Mouse (Mus musculus) limb, embryonic 12.5 days (tissue): ENCODE results near the gene Ndufa8. TPM values are rescaled to one million over a fixed set of nuclear protein-coding genes. Genes with fewer than 3 reads are reported as not detected.

Source experiments
- ATAC-seq: fragments of 200-750 bp; cut with Nextera tagmentation; 2 replicates; pipeline ENCODE4 v1.8.0; 2017; ENCODE audit warnings: low read depth, moderate TSS enrichment; ENCODE audit not compliant: insufficient number of reproducible peaks, insufficient read depth, low FRiP score, low TSS enrichment
- H3K27ac ChIP-seq: fragments of 300-500 bp; sonication (generic); 2 replicates; pipeline ENCODE4 v1.5.1; 2016; ENCODE audit warnings: mild to moderate bottlenecking, moderate library complexity
- H3K27me3 ChIP-seq: fragments of 300-500 bp; sonication (generic); 2 replicates; pipeline ENCODE4 v1.6.1; 2016; ENCODE audit warnings: mild to moderate bottlenecking, moderate library complexity
- H3K36me3 ChIP-seq: fragments of 300-500 bp; sonication (generic); 2 replicates; pipeline ENCODE4 v1.6.1; 2016; ENCODE audit warnings: mild to moderate bottlenecking, moderate library complexity
- H3K4me1 ChIP-seq: fragments of 300-500 bp; sonication (generic); replicated peaks from 2 replicates; pipeline ENCODE4 v1.6.1; 2016
- H3K4me2 ChIP-seq: fragments of 300-500 bp; sonication (generic); 2 replicates; pipeline ENCODE4 v1.6.1; 2016; ENCODE audit warnings: mild to moderate bottlenecking, moderate library complexity
- H3K4me3 ChIP-seq: fragments of 300-500 bp; sonication (generic); replicated peaks from 2 replicates; pipeline ENCODE4 v1.5.1; 2016; ENCODE audit warnings: mild to moderate bottlenecking
- H3K9ac ChIP-seq: fragments of 300-500 bp; sonication (generic); replicated peaks from 2 replicates; pipeline ENCODE4 v1.6.1; 2016; ENCODE audit warnings: mild to moderate bottlenecking, moderate library complexity
- H3K9me3 ChIP-seq: fragments of 300-500 bp; sonication (generic); 2 replicates; pipeline ENCODE4 v1.6.1; 2016; ENCODE audit warnings: mild to moderate bottlenecking, moderate library complexity
- WGBS: fragments of 180-500 bp; shearing (Covaris S2); methylation state at CpG from one replicate; pipeline ENCODE4 v1.1.7; 2016; 5-methylcytosine and 5-hydroxymethylcytosine counted together
- polyA plus RNA-seq: library from polyadenylated mRNA; unstranded; fragments of >200 nt; fragmentation: Nextera tagmentation; extraction: Ambion mirVana; gene quantifications from 2 replicates; pipeline ENCODE4 v1.2.1, GENCODE M21; 2016

Gene Ndufa8
- polyA plus RNA-seq, 1 experiment from 2014 or later: 181 TPM

DNA sequence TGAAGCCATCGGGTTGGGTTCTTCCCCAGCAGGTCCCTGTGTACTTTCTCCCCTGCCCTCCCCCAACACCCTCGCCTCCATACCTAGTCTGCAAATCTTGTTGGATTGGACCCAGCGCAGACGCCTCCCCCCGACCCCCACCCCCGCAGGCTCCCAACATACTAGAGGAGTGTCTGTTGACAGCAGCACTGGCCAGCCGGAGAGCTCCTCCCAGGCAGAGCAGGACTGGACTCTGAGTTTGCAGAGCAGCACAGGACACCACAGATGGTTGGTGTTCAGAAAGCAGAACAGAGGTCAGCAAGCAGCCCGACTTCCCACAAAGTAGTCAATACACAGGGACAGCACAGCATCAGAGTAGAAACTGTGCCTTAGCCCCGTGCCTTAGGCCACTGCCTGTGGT lies 32.2 kb upstream of the Ndufa8 start:
- no peak overlapping the region for H3K4me3 ChIP-seq
- 20% methylated on average over 9 of the region's 9 CpGs for WGBS
- H3K9me3 ChIP-seq: no peaks in the 10 kb centered on the region
- no peaks in the 10 kb centered on the region for H3K36me3 ChIP-seq
- no peak overlapping the region for H3K9ac ChIP-seq
- H3K27me3 ChIP-seq: peaks cover 17% of the 10 kb centered on the region
- no peak for ATAC-seq
- no peak overlapping the region for H3K4me2 ChIP-seq
- H3K4me1 ChIP-seq: peaks cover 38% of the 10 kb centered on the region
- H3K27ac ChIP-seq: 0 out of 2 replicates have a peak overlapping the region, but pooled peaks have one; percentile 4

- no peak overlapping the region for H3K9ac ChIP-seq
- WGBS: 14% methylated on average over 11 of the region's 11 CpGs
- H3K27me3 ChIP-seq: no peaks in the 10 kb centered on the region
- H3K9me3 ChIP-seq: no peaks in the 10 kb centered on the region
- ATAC-seq: 0 out of 2 replicates have a peak, but pooled peaks have one; percentile 30
- peak overlapping the region; percentile 40 for H3K4me2 ChIP-seq
- peaks cover 38% of the 10 kb centered on the region for H3K4me1 ChIP-seq
- peak overlapping the region; percentile 3; the same call in 1 of the 2 replicates for H3K4me3 ChIP-seq
- peak overlapping the region; percentile 41; the same call in 1 of the 2 replicates for H3K27ac ChIP-seq
- no peaks in the 10 kb centered on the region for H3K36me3 ChIP-seq
Observed at GRCm38 (mm10) chr2:36077160-36077761, 28.1 kb upstream of the Ndufa8 start.

DNA sequence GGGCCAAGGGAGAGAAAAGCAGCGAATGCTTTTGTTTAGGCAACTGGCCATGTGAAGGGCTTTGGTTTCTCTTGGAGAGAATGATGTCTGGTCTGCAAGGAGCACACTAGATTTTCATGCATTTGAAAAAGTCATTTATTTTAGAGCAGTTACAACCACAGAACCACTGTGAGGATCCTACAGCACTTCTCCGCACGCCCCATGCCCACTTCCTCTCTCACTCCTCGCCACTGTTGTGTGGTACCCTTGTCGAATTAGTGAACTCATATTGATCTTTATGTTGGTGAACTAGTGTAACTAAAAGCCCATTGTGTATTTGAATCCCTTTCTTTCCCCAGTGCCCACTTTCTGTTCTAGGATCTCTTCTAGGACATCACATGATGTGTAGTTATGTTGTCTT lies 26.0 kb upstream of the Ndufa8 start:
- Histone ChIP-seq H3K27ac (no peak overlapping the region), H3K27me3 (no peaks in the 10 kb centered on the region), H3K9me3 (no peaks in the 10 kb centered on the region), H3K36me3 (no peaks in the 10 kb centered on the region), H3K4me1 (peaks cover 23% of the 10 kb centered on the region), H3K9ac (no peak overlapping the region), H3K4me3 (no peak overlapping the region), H3K4me2 (no peak overlapping the region)
- 81% methylated on average over 5 of the region's 5 CpGs for WGBS
- no peak for ATAC-seq

- Histone ChIP-seq H3K9ac (no peak overlapping the region), H3K4me1 (peaks cover 20% of the 10 kb centered on the region), H3K36me3 (no peaks in the 10 kb centered on the region), H3K27ac (no peak overlapping the region), H3K4me2 (no peak overlapping the region), H3K4me3 (no peak overlapping the region), H3K9me3 (no peaks in the 10 kb centered on the region), H3K27me3 (no peaks in the 10 kb centered on the region)
- 57% methylated on average over 3 of the region's 3 CpGs for WGBS
- ATAC-seq: no peak
Observed at GRCm38 (mm10) chr2:36073781-36074180, 24.6 kb upstream of the Ndufa8 start.

GRCm38 (mm10) chr2:36071660-36072305 lies 22.6 kb upstream of the Ndufa8 start:
- WGBS: 75% methylated on average over 8 of the region's 8 CpGs

DNA sequence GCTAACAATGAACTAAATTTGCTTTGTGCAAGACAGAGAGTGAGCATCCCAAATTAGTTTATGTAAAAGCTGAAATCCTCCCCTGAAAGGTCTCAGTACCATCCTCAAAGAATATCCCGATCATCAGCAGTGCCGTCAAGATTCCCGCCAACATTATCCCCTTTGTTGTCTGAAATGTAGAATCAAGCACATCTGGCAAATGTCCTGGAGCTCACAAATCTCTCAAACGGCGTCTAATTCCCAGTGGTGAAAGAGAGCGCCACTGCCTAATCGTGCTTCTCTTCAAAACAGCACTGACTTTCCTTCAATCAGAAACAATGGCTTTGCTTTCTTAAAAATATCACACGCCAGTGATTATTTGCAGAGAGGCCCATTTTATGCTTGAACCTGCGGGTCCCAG lies 17.9 kb upstream of the Ndufa8 start:
- no peaks in the 10 kb centered on the region for H3K36me3 ChIP-seq
- no peak overlapping the region for H3K27ac ChIP-seq
- no peak overlapping the region for H3K4me2 ChIP-seq
- no peaks in the 10 kb centered on the region for H3K9me3 ChIP-seq
- no peak overlapping the region for H3K4me3 ChIP-seq
- no peak overlapping the region for H3K9ac ChIP-seq
- WGBS: 54% methylated on average over 9 of the region's 9 CpGs
- H3K4me1 ChIP-seq: no peaks in the 10 kb centered on the region
- no peak for ATAC-seq
- no peaks in the 10 kb centered on the region for H3K27me3 ChIP-seq

More at GRCm38 (mm10) chr2:36071660-36072305, 22.6 kb upstream of the Ndufa8 start:
- Histone ChIP-seq H3K4me2 (no peak overlapping the region), H3K4me3 (no peak overlapping the region), H3K27me3 (no peaks in the 10 kb centered on the region), H3K9ac (no peak overlapping the region), H3K36me3 (no peaks in the 10 kb centered on the region), H3K9me3 (no peaks in the 10 kb centered on the region), H3K4me1 (peaks cover under 1% of the 10 kb centered on the region), H3K27ac (no peak overlapping the region)
- ATAC-seq: no peak

DNA sequence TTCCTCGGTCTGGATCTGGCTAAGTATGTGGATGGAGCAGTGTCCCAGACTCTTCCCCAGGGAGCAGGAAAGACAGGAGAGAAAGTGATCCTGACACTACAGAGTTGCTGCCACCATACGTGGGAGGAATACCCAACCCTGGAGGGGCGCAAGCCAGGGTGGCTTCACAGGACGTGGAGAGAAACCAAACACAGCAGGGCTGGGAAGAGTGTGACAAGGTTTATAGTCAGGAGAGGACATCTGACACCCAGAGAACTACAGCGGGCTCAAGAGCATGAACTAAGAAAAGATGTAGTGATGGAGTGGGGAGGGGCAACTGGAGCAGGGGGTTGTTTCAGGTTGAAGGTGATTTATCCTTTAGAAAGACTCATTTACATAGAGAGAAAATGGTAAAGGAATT lies 12.2 kb upstream of the Ndufa8 start:
- Histone ChIP-seq H3K4me1 (no peaks in the 10 kb centered on the region), H3K27me3 (no peaks in the 10 kb centered on the region; the same call in 1 of the 2 replicates), H3K9ac (no peak overlapping the region), H3K9me3 (no peaks in the 10 kb centered on the region), H3K4me2 (no peak overlapping the region), H3K4me3 (no peak overlapping the region), H3K27ac (no peak overlapping the region), H3K36me3 (no peaks in the 10 kb centered on the region)
- 46% methylated on average over 5 of the region's 5 CpGs for WGBS
- no peak for ATAC-seq

- H3K9me3 ChIP-seq: no peaks in the 10 kb centered on the region
- H3K36me3 ChIP-seq: no peaks in the 10 kb centered on the region
- WGBS: 38% methylated on average over 3 of the region's 3 CpGs
- no peak overlapping the region for H3K27ac ChIP-seq
- H3K4me2 ChIP-seq: no peak overlapping the region
- no peak overlapping the region for H3K4me3 ChIP-seq
- H3K9ac ChIP-seq: no peak overlapping the region
- no peaks in the 10 kb centered on the region for H3K4me1 ChIP-seq
- ATAC-seq: no peak
- peaks cover 3% of the 10 kb centered on the region; the same call in 1 of the 2 replicates for H3K27me3 ChIP-seq
Observed at GRCm38 (mm10) chr2:36056248-36056647, 7.0 kb upstream of the Ndufa8 start.

- Histone ChIP-seq H3K9me3 (no peaks in the 10 kb centered on the region), H3K36me3 (no peaks in the 10 kb centered on the region), H3K4me2 (no peak overlapping the region), H3K27ac (no peak overlapping the region), H3K4me1 (peaks cover 6% of the 10 kb centered on the region), H3K4me3 (no peak overlapping the region), H3K9ac (no peak overlapping the region), H3K27me3 (peaks cover 6% of the 10 kb centered on the region; the same call in 1 of the 2 replicates)
- no peak for ATAC-seq
- WGBS: 63% methylated on average over 3 of the region's 3 CpGs
Observed at GRCm38 (mm10) chr2:36053249-36053648, 4.0 kb upstream of the Ndufa8 start.

DNA sequence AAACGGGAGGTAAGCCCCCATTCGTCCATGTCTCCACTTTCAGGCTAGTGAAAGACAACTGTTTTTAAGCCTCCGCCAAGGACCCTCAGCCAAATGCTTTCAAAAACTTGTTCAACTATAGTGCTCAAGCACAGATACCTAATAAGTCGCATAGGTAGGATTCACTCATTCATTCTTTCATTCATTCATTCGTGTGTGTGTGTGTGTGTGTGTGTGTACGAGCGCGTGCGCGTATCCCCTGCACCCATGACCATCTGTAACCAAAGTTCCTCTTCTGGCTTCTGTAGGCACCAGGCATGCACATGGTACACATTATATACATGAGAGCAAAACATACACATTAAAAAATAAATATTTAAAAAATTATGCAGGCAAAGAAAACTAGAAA lies 355 bp upstream of the Ndufa8 start:
- peaks cover 10% of the 10 kb centered on the region for H3K36me3 ChIP-seq
- H3K4me3 ChIP-seq: peak overlapping the region; percentile 76
- no peak overlapping the region for H3K27ac ChIP-seq
- H3K4me2 ChIP-seq: peak overlapping the region; percentile 75
- H3K27me3 ChIP-seq: 0 out of 2 replicates have a peak, but pooled peaks cover 6% of the 10 kb centered on the region
- peaks cover 13% of the 10 kb centered on the region for H3K4me1 ChIP-seq
- no peak overlapping the region for H3K9ac ChIP-seq
- ATAC-seq: peak; percentile 53
- no peaks in the 10 kb centered on the region for H3K9me3 ChIP-seq
- WGBS: 44% methylated on average over 10 of the region's 10 CpGs

- H3K9me3 ChIP-seq: no peaks in the 10 kb centered on the region
- H3K27me3 ChIP-seq: 0 out of 2 replicates have a peak, but pooled peaks cover 6% of the 10 kb centered on the region
- no peak overlapping the region for H3K27ac ChIP-seq
- peaks cover 19% of the 10 kb centered on the region for H3K36me3 ChIP-seq
- ATAC-seq: no peak
- peak overlapping the region; percentile 75 for H3K4me2 ChIP-seq
- whole genome bisulfite sequencing: 83% methylated on average over 8 of the region's 8 CpGs
- H3K9ac ChIP-seq: peak overlapping the region; percentile 84
- H3K4me3 ChIP-seq: peak overlapping the region; percentile 76
- H3K4me1 ChIP-seq: peaks cover 13% of the 10 kb centered on the region
Observed at GRCm38 (mm10) chr2:36048164-36048563, 1.0 kb downstream of the Ndufa8 start.
